Mouse (Mus musculus): ENCODE results near the gene Fbll1.

Fbll1 gene

GRCm38 (mm10) chr11:35783038-35783437, 15.6 kb downstream of the Fbll1 start:
- DNase-seq = no peak

- no peak for DNase-seq
These were observed 16.2 kb downstream of the Fbll1 start for GRCm38 (mm10) chr11:35782444-35782843.

DNA sequence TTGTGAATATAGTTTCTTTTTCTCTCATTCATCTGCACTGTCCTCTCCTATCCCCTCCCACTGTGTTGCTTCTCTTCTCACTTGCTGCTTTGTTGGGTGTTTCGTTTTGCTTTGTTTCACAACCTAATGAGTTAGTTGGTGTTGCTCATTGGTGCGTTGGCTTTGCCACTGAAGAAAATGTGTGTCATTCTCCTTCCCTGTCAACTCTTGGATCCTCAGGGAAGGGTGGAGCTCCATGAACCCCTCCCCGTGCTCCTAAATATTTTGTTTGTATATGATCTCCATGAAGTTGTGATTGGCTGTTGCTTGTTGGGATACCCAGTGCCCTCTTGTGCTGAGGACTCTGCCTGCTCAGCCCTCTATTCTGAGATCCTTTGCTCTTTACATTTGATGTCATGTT, 18.3 kb downstream of the Fbll1 start:
- no peak for DNase-seq

DNA sequence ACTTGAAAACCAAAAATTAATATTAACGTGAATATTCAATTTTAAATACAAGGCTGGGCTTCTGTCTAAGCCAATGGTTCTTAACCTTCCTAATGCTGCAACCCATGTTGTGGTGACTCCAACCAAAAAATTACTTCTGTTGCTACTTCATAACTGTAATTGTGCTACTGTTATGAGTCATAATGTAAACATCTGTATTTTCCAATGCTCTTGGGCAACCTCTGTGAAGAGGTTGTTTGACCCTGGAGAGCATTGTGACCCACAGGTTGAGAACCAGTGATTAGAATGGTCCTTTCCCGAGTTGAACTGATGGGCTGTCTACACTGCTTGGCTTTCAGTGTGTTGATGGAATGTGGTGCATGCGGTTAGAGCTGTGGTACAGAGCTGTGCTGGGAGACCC, 22.2 kb downstream of the Fbll1 start:
- no peak for DNase-seq

GRCm38 (mm10) chr11:35775606-35776005, 23.1 kb downstream of the Fbll1 start:
- no peak for DNase-seq

- no peak for DNase-seq
These were observed 27.8 kb downstream of the Fbll1 start for GRCm38 (mm10) chr11:35770741-35771504.

DNA sequence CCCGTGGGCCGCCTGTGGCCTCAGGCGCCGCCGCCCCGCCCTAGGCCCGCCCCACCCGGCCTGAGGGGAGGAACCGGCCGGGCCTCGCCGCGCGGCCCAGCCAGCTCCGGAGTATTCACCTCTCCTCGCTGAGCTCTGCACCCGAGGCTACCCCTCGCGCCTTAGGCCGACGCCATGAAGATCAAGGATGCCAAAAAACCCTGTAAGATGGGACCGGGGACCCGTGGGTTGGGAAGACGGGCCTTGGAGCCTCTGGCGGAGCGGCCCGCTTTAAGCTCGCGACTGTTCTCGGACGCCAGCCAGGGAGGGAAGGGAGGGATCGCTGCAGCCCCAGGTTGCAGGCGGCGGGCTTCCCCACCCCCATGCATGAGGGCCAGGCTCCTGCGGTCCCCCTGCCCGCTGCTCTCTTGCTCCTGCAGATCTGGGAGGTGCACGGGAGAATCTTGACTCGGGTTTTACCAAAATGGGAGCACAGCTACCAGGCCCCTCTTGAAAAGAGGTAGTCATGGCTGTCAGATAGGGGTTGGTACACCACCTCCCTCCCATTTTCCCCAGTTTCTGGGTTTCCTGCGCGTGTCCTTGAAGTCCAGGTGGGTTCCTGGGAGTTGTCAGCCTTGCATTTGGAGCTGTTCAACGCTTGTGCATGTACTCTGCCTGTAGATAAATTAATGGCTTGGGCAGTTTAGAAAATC, 28.8 kb downstream of the Fbll1 start:
- peak; percentile 86 for DNase-seq

GRCm38 (mm10) chr11:35769188-35769745, 29.4 kb downstream of the Fbll1 start, which contains the start of gene Pank3:
Gene Pank3, plus strand, starts transcription at chr11:35769484.
- peak; percentile 99 for DNase-seq

GRCm38 (mm10) chr11:35766845-35767244, 31.8 kb downstream of the Fbll1 start:
- no peak for DNase-seq

- no peak for DNase-seq
These were observed 38.1 kb downstream of the Fbll1 start for GRCm38 (mm10) chr11:35760627-35761003.

DNA sequence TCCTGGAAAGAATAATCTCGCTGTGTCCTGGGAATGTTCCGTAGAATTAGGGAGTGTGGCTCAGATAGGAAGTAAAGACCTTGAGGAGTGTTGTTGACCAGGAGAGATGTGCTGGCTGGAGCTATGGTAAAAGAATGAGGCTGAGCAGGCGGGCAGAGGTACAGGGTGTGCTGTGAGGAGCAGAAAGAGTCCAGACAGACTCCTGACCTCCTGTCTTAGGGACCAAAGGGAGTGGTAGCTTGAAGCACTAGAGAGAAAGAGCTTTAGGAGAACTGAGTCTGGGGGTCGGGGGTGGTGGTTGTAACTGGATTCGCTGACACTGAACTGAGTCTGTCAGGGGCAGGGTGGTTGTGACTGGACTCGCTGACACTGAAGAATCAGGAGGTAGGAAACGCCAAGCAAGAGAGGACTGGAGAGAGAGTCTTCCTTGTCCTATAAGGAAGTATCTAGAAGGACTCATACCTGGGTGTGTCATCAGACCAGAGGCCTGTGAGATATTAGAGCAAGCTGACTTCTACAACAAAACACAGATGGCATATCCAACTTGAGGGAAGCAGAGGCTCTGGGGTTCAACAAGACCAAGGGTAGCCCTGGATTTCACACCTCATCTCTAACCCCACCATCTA, 38.6 kb downstream of the Fbll1 start:
- DNase-seq = no peak

DNA sequence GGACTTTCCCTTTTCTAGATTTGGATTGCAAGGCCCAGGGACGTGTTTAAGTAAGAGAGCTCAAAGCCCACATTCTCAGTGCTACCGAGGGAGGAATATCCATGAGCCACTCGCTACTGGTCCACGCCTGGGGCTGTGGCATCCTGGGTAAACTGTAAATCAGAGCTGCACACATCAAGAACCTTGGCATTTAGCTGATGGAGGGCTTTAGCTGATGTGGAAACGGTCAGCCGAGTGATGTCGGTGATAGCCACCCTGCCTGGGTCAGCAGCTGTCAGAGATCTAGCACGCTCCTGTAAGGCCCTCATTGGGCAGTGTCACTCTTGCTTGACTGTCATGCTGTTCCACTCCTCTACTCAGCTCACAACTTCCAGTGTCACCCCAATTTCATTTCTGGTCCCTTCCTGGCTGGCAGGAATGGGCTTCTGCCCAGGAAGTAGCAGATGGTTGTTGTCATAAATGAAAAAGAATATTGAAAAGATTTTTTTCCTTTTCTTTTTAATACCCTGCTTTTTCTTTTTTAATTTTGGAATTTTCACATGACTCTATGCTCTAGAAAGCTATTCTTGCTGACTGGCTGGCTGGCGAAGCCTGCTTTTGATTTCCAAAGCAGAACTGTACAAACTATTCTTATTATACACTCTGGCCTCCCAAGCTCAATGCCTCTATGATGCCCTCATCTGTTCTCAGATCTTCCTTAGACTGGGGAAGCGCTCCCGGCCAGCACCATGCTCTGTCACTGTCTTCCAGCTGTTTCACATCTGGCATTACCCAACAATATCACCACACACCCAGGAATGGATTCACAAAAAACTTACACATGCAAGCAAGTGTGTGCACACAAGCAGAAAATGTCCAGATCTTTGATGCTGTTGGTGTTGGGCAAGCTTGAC, 42.0 kb downstream of the Fbll1 start:
- DNase-seq = no peak

DNA sequence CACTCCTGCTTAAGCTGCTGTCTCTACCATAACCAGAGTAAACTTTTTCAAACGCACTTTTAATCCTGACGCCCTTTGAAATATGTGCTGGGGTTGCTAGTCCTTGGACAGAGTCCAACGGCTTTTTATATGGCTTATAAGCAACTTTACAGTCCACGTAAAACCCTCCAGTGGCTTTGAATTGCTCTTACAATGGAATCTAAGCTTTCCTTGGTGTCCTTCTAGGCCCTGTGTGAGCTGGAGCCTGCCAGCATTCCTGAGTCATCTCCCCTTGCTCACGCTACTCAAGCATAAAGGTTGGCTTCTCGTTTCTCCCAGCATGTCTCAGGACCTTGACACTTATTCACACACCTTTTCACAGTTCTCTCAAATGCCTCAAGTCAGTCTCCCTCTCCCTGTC, 43.1 kb downstream of the Fbll1 start:
- DNase-seq = no peak

DNA sequence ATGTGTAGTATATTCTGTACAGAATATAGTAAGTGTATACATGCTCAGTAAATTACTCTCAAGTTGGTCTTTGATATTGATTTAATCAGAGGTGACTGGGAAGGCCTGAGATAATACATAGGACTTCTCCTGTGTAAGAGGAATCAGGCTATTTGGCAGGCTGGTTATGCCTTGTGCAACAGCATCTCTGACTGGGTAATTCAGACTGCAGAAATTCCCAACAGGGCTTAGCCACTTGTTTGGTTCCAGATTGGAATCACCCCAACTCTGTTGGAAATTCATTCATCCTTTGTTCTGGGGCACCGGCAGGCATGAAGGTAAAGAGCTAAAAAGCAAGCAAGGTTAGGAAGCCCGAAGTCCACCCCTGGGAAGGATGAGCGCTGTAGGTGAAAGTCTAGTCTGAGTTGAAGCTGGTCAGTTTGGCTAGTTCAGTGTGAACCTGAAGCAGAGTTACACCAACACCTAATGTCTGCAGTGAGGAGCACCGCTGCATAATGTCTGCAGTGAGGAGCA, 43.7 kb downstream of the Fbll1 start:
- no peak for DNase-seq

DNA sequence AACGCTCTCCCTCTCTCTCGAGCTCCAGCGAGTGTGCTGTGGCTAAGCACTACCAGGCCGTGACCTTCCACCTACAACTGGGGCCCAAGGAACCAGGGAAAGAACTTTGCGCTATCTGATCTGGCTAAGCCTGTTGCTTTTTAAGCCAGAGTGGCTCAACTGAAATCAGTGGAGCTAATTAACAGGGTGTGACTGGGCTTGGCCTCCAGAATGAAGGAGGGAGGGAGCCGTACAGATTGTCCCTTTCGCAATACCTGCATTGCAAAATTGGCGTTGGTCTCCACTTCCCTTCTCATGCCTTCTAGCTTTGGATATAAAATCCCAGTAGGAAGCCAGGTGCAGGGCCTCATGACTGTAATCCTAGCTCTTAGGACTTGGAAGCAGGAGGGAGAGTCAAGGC, 48.1 kb downstream of the Fbll1 start:
- DNase-seq = no peak
